In the genomic region with DNA sequence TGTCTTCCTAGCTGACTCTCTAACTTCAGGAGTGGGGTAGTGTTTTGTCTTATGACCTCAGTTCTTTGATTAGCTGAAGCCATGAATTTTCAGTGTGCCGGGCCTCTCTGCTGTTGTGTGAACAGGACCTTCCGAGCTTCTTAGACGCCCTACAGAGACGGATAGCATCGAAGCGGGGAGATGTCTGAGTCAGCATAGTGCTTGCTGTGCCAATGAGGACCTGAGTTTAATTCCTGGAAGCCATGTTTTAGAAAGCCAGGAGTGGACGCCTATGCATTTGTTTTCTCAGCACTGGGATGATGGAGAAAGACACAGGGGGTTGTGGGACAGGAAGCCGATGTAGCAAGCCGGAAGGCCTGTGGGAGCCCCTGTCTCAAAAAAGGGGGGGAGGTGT, we compare ENCODE assay signal across 10 mouse cellular contexts.
A peak's percentile ranks its signal among the peaks of the same experiment; 100 is the strongest.
DNase-seq lines count a peak whose midpoint lies in the region; ATAC-seq lines count a peak whose summit lies in the region.
"Had no signal": no experiment of that assay in that cellular context is flagged by ENCODE, and none has a peak within 500 bp of the region (broad histone marks: within the 10 kb centered on the region; RNA-seq: fewer than 3 reads in every experiment).

No protein-coding gene starts in this region.

- H3K9ac ChIP-seq in lung, embryonic 15.5 days, result no peak overlapping the region
- H3K9ac ChIP-seq in stomach, embryonic 15.5 days, result no peak overlapping the region

- H3K36me3 ChIP-seq in lung, embryonic 15.5 days, result no peaks in the 10 kb centered on the region
- H3K36me3 ChIP-seq in limb, embryonic 10.5 days, result no peaks in the 10 kb centered on the region
- H3K36me3 ChIP-seq in stomach, embryonic 15.5 days, result no peaks in the 10 kb centered on the region

- peak; percentile 51; the same call in 1 of the 2 replicates for ATAC-seq in frontal cortex, adult (ENCODE audit: low TSS enrichment)
- 0 out of 2 replicates have a peak, but pooled peaks have one; percentile 7 for ATAC-seq in lung, embryonic 15.5 days (ENCODE audit: borderline replicate concordance, extremely low read depth, low FRiP score, low TSS enrichment)
- no peak for ATAC-seq in stomach, embryonic 15.5 days (ENCODE audit: insufficient read depth, low FRiP score, low read depth)

- H3K27me3 ChIP-seq in lung, embryonic 15.5 days, result no peaks in the 10 kb centered on the region
- no peaks in the 10 kb centered on the region for H3K27me3 ChIP-seq in limb, embryonic 10.5 days (ENCODE audit: low read depth, poor library complexity, severe bottlenecking)
- no peaks in the 10 kb centered on the region for H3K27me3 ChIP-seq in stomach, embryonic 15.5 days (replicated peaks)

- peak overlapping the region; percentile 79 for H3K27ac ChIP-seq in lung, embryonic 15.5 days
- peak overlapping the region; percentile 81 for H3K27ac ChIP-seq in limb, embryonic 10.5 days
- peak overlapping the region; percentile 66; the same call in 1 of the 2 replicates for H3K27ac ChIP-seq in stomach, embryonic 15.5 days

- H3K4me2 ChIP-seq in lung, embryonic 15.5 days, result 0 out of 2 replicates have a peak overlapping the region, but pooled peaks have one; percentile 12
- no peak overlapping the region for H3K4me2 ChIP-seq in stomach, embryonic 15.5 days

- DNase-seq in frontal cortex, adult 2 months (ENCODE audit: extremely low spot score in 1 of 2, low spot score in 1 of 2), result no peak
- DNase-seq in lung, postnatal 4 days, result no peak
- DNase-seq in limb, embryonic 10.5 days (ENCODE audit: low spot score), result no peak
- no peak for DNase-seq in thymus, postnatal 14 days
- no peak for DNase-seq in gastrocnemius, postnatal 36 days
- DNase-seq: cerebellum, adult 8-10 months; gastrocnemius, postnatal 14 days had no signal

- 25% methylated on average over 9 of the region's 9 CpGs for WGBS in lung, embryonic 15.5 days
- WGBS in limb, embryonic 10.5 days, result 84% methylated on average over 9 of the region's 9 CpGs
- WGBS in stomach, embryonic 15.5 days, result 54% methylated on average over 9 of the region's 9 CpGs

- H3K4me1 ChIP-seq in lung, embryonic 15.5 days, result peaks cover 41% of the 10 kb centered on the region
- peaks cover 52% of the 10 kb centered on the region for H3K4me1 ChIP-seq in limb, embryonic 10.5 days
- peaks cover 14% of the 10 kb centered on the region; the same call in 1 of the 2 replicates for H3K4me1 ChIP-seq in stomach, embryonic 15.5 days

- H3K9me3 ChIP-seq in lung, embryonic 15.5 days, result no peaks in the 10 kb centered on the region
- H3K9me3 ChIP-seq in limb, embryonic 10.5 days (replicated peaks), result no peaks in the 10 kb centered on the region
- no peaks in the 10 kb centered on the region for H3K9me3 ChIP-seq in stomach, embryonic 15.5 days

- no peak overlapping the region for H3K4me3 ChIP-seq in lung, embryonic 15.5 days
- H3K4me3 ChIP-seq in limb, embryonic 10.5 days, result no peak overlapping the region
- H3K4me3 ChIP-seq in stomach, embryonic 15.5 days (replicated peaks), result no peak overlapping the region

- intact Hi-C loops in gastrocnemius, postnatal 36 days (cut with DNase I), result no loop called here
